Mouse (Mus musculus) testis, adult 2 months (tissue): ENCODE measurements around the gene Kcna10.

ENCODE experiments used
- CTCF ChIP-seq: fragments of 200-500 bp; IDR thresholded peaks from 2 replicates; pipeline ENCODE4 v1.5.1; 2012; ENCODE audit warnings: low read depth, mild to moderate bottlenecking, inconsistent platforms, low read length, moderate library complexity; ENCODE audit not compliant: control insufficient read depth, insufficient read depth, insufficient replicate concordance
- POLR2A ChIP-seq: fragments of 200-500 bp; IDR thresholded peaks from 2 replicates; pipeline ENCODE4 v1.6.1; 2012; ENCODE audit warnings: low read depth, mild to moderate bottlenecking, inconsistent platforms, low read length, moderate library complexity; ENCODE audit not compliant: control insufficient read depth

GRCm38 (mm10) chr3:107175486-107175885 is 7.4 kb upstream of the Kcna10 start:
- TF ChIP-seq CTCF, result no peak
- TF ChIP-seq POLR2A, result no peak
